Mouse (Mus musculus): Measurements from ENCODE around the gene Csnk1e.

Gene Csnk1e

DNA sequence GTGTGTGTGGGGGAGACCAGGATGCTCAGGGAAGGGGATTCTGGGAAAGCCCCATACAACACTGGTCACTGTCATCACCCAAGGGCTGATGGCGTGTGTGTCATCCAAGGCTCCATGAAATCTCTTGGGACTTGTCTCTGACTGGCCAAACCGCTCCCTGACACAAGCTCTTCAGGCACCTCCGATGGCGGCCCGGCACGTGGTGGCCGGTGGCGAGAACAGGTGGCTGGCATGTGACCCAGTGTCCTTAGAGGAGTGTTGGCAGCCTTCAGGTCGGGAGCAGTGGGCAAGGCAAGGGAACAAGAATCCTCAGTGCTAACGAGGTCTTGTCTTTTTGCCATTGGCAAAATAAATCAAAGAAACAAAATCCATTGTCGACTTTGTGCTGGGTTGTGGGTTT is 36.7 kb downstream of the Csnk1e start:
- no peak for DNase-seq

DNA sequence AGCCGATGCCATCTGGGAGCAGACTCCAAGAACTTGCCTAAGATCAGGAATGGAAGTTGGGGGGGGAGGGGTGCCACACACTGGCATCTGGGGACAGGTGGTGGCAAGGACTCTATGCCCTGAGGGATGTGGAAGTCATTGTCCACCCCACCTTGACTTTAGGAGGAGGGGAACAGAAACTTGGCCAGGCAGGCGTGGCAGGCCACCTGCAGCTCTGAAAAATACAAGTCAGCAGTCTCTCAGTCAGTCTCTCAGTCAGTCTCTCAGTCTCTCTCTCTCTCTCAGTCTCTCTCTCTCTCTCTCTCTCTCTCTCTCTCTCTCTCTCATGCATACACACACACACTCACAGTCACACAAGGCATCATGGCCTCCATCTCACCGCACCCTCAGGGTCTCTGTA is 37.1 kb downstream of the Csnk1e start:
- DNase-seq = no peak

GRCm38 (mm10) chr15:79417379-79417778 is 38.0 kb downstream of the Csnk1e start:
- DNase-seq = no peak

GRCm38 (mm10) chr15:79416460-79417085 is 38.8 kb downstream of the Csnk1e start:
- DNase-seq = no peak

GRCm38 (mm10) chr15:79414513-79414912 is 40.9 kb downstream of the Csnk1e start:
- no peak for DNase-seq

GRCm38 (mm10) chr15:79413802-79414201 is 41.6 kb downstream of the Csnk1e start:
- no peak for DNase-seq

DNA sequence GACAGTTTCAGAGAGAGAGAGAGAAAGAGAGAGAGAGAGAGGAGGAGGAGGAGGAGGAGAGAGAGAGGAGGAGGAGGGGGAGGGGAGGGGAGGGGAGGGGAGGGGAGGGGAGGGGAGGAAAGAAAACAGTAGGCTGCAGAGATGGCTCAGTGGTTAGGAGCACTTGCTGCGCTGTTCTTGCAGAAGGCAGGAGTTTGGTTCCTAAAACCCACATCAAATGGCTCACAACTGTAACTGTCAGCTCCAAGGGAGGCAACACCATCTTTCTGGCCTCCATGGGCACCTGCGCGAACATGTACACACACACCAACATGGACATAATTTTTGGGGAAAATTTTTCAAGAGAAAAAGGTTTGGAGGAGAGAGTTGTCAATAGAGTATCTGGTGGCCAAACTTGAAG is 42.2 kb downstream of the Csnk1e start:
- DNase-seq = no peak

- DNase-seq = no peak
Measured at GRCm38 (mm10) chr15:79411363-79412065, 43.9 kb downstream of the Csnk1e start.

GRCm38 (mm10) chr15:79409077-79409573 is 46.2 kb downstream of the Csnk1e start:
- DNase-seq = no peak

- DNase-seq = no peak
Measured at GRCm38 (mm10) chr15:79406564-79406963, 48.8 kb downstream of the Csnk1e start.

- DNase-seq = no peak
Measured at GRCm38 (mm10) chr15:79404277-79404676, 51.1 kb downstream of the Csnk1e start.

- peak; percentile 23 for DNase-seq
Measured at GRCm38 (mm10) chr15:79403763-79404210, 51.6 kb downstream of the Csnk1e start.

GRCm38 (mm10) chr15:79402836-79403762 is 52.3 kb downstream of the Csnk1e start, which contains the start of gene Tmem184b:
Gene Tmem184b (minus strand): TSS chr15:79403569.
- DNase-seq = peak; percentile 88

- no peak for DNase-seq
Measured at GRCm38 (mm10) chr15:79402176-79402575, 53.2 kb downstream of the Csnk1e start.

- DNase-seq = no peak
Measured at GRCm38 (mm10) chr15:79400975-79401365, 54.4 kb downstream of the Csnk1e start.

DNA sequence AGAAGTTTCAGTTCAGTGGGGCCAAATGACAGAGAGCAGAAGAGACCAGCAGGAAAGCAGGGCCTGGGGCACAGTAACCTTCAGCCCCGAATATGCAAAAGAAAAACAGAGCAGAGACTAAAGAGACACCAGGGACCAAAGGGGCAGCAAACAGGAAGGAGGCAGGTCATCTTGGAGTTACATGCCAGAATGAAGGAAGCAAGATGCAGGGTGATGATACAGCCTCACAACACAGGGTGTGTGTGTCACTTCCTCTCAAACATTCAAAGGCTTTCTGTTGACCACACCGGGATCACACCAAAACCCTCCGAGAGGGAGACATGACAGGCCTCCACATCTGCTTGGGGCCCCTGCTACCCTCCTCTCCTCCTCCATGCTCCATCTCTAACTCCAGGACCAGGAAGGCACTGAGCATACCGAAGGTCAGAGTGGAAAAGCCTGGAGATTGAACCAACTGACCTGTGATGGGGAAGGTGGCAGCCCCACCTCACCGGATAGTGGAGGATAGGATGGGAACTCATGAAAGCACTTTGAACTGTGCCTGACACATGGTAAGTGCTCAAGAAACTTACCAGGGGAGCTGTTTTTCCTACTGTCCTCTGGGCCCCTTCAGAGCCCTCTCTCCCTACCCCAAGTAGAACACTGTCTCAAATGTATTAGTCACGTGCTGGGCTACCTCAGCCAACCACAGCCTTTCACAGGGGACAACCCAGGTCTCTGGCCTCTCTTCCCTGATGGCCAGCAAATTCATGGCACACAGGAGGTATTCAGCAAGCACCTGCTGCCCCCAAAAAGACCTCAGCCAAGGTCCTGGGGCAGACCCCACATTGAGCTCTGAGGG is 55.0 kb downstream of the Csnk1e start:
- no peak for DNase-seq

DNA sequence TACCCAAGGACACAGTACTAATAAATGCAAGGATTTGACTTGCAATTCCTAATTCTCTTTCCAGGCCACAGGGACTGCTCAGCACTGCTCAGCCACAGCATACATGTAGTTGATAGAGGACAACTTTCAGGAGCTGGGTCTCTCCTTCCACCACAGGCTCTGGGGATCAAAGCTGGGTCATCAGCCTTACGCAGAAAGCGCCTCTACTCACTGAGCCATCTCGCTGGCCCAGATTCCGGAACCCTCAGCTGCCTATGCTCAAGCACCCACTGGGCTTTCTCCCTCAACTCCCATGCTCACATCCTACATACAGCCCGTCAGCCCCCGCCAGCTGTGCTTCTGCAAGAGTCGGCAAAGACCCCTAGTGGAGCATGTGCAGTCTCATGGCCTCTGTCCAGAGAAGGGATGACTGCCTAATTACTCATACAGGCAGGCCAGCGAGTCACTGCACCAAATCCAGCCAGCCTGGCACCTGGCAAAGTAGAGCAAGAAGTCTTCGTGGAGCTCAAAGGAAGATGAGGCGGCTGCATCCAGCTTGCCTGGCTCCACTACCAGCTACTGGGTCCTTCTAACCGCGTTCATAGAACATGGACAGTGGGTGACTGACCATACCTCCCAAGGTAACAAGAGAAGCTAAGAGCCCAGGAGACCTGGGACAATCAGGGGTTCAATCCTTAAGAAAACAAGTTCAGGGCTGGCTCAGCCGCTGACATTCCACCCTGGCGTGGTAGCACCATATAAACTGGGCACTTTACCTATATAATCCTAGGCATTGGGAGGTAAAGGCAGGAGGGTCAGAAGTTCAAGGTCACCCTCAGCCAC is 55.9 kb downstream of the Csnk1e start:
- DNase-seq = no peak

- DNase-seq = no peak
Measured at GRCm38 (mm10) chr15:79396736-79397135, 58.6 kb downstream of the Csnk1e start.

DNA sequence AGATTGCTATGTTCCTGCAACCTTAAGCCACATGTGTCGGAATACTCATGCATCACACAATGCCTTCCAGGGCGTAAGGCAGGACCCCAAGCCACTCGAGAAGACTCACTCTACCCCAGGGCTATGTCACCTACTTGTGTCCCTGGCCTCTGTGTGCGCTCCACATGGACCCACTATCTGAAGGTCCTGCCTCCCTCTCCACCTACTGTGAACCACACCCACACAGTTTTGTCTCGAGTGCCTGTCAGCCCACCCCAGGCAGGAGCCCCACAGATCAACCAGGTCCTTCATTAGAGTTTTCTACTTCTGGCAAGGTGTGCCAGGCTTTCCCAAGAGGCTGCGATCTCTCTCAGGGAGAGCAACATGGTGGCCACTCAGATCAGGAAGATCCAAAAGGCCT is 60.1 kb downstream of the Csnk1e start:
- no peak for DNase-seq

GRCm38 (mm10) chr15:79394842-79395241 is 60.5 kb downstream of the Csnk1e start:
- no peak for DNase-seq

DNA sequence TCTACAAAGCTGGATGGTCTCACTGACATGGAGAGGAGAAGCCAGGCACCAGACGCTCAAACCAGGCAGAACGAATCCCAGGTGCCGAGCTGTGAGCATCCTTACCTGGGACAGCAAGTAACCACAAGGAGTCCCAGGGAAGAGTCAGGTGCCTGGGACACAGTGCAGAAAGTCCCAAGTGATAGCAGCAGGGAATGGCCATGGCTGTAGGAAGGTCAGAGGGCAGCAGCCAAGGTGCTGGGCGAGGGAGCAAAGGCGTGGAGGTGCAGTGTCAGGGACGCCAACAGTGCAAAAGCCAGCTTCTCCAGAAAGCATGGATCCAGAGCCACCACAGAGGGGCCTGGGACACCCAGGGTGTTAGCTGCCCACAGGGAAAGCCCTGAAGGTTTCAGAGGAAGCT is 62.3 kb downstream of the Csnk1e start:
- no peak for DNase-seq
